Mouse (Mus musculus) liver, postnatal 0 days (tissue): ENCODE measurements around the gene N4bp2. TPM values are rescaled to one million over a fixed set of nuclear protein-coding genes. Genes with fewer than 3 reads are reported as not detected.

Experiments
- ATAC-seq: fragments of 200-750 bp; cut with Nextera tagmentation; 2 replicates; pipeline ENCODE4 v1.8.0; 2017; ENCODE audit warnings: mild to moderate bottlenecking, moderate library complexity
- DNase-seq: peaks from one replicate; pipeline ENCODE4 v3.0.0-alpha.2; 2016
- H3K27ac ChIP-seq: fragments of 300-500 bp; sonication (generic); 2 replicates; pipeline ENCODE4 v1.5.1; 2014; ENCODE audit warnings: antibody characterized with exemption, moderate library complexity, mild to moderate bottlenecking, low read depth
- H3K27me3 ChIP-seq: fragments of 300-500 bp; sonication (generic); 2 replicates; pipeline ENCODE4 v1.6.1; 2014; ENCODE audit warnings: low read length, control low read depth, mixed read lengths; ENCODE audit not compliant: insufficient read depth
- H3K36me3 ChIP-seq: fragments of 300-500 bp; sonication (generic); replicated peaks from 2 replicates; pipeline ENCODE4 v1.6.1; 2014; ENCODE audit warnings: mild to moderate bottlenecking, control low read depth, low read length, moderate library complexity, mixed read lengths; ENCODE audit not compliant: insufficient read depth
- H3K4me1 ChIP-seq: fragments of 300-500 bp; sonication (generic); 2 replicates; pipeline ENCODE4 v1.6.1; 2014; ENCODE audit warnings: antibody characterized with exemption, mild to moderate bottlenecking, control low read depth; ENCODE audit not compliant: insufficient read depth
- H3K4me2 ChIP-seq: fragments of 300-500 bp; sonication (generic); 2 replicates; pipeline ENCODE4 v1.6.1; 2014; ENCODE audit warnings: low read depth, mild to moderate bottlenecking, low read length, moderate library complexity, mixed read lengths
- H3K4me3 ChIP-seq: fragments of 300-500 bp; sonication (generic); 2 replicates; pipeline ENCODE4 v1.5.1; 2014; ENCODE audit warnings: low read depth, low read length
- H3K9ac ChIP-seq: fragments of 300-500 bp; sonication (generic); replicated peaks from 2 replicates; pipeline ENCODE4 v1.6.1; 2014; ENCODE audit warnings: mild to moderate bottlenecking, moderate library complexity
- H3K9me3 ChIP-seq: fragments of 300-500 bp; sonication (generic); 2 replicates; pipeline ENCODE4 v1.6.1; 2016; ENCODE audit warnings: mild to moderate bottlenecking, control low read depth, low read length, mixed read lengths
- CTCF ChIP-seq: sonication (generic); IDR thresholded peaks from 2 replicates; pipeline ENCODE4 v1.5.1; 2016; ENCODE audit warnings: antibody characterized with exemption, low read depth
- EP300 ChIP-seq: IDR thresholded peaks from 2 replicates; pipeline ENCODE4 v1.6.1; 2016; ENCODE audit warnings: antibody characterized with exemption, low read depth, mild to moderate bottlenecking
- WGBS: fragments of 180-500 bp; shearing (Covaris S2); extraction: QIAGEN DNeasy Blood & Tissue Kit; methylation state at CpG from one replicate; pipeline ENCODE4 v1.1.7; 2014; ENCODE audit not compliant: insufficient replicate concordance; 5-methylcytosine and 5-hydroxymethylcytosine counted together
- polyA plus RNA-seq: library from polyadenylated mRNA; unstranded; fragments of >200 nt; fragmentation: Nextera tagmentation; extraction: Ambion mirVana; gene quantifications from 2 replicates; pipeline ENCODE4 v1.2.1, GENCODE M21; 2015

Gene N4bp2
- polyA plus RNA-seq, 1 experiment from 2014 or later: 5.1 TPM

DNA sequence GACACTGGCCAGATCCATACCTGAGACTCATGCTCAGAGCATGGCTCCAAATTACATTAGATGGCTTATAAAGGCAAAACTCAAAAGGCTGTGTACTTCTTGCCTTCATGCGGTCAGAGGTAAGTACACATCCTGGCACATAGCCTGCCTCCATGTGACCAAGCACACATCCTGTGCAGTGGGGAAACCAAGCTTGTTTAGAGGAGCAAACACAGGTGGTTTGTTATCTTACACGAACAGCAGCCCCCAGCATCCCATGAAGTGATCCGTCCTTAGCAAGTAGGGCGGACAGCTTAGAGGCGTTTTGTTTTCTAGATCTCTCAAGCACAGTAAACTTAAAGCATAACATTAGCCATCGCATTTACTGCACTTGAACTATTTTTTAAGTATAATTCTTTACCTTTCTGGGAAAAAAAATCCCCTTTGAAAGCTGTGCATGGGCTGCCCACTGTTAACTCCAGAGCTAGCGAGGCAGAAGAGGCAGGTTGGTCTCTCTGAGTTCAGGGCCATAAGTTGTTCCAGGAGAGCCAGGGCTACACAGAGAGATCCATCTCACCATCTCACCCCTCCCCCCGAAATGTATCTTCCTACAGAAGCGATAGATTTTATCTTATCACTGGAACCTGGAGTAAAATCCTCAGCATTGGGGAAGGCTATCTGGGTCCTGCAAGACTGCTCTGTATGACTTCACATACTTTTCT, 32.1 kb downstream of the N4bp2 start:
- DNase-seq (peak; percentile 56), ATAC-seq (peak; percentile 97)
- Histone ChIP-seq H3K27ac (peak overlapping the region; percentile 79), H3K27me3 (no peaks in the 10 kb centered on the region), H3K4me2 (peak overlapping the region; percentile 43), H3K9me3 (no peaks in the 10 kb centered on the region), H3K4me1 (peaks cover 4% of the 10 kb centered on the region; the same call in 1 of the 2 replicates), H3K4me3 (no peak overlapping the region), H3K9ac (no peak overlapping the region), H3K36me3 (peaks cover 25% of the 10 kb centered on the region)
- TF ChIP-seq EP300 (peak; percentile 73; the same call in 1 of the 2 replicates), CTCF (no peak)
- 60% methylated on average over 9 of the region's 9 CpGs for WGBS

DNA sequence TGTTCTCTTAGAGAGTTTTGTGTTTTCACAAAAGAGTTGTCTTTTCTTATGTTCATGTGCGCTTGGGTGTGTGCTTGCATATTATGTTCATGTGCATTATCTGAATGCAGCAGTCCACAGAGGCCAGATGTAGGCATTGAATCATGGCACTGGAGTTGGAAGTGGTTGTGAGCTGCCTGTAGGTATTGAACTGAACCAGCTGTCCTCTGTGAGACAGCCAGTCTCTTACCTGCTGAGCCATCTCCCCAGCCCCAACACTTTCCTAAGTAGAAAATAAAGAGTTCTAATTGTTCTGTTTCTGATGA, 32.6 kb downstream of the N4bp2 start:
- DNase-seq: no peak
- H3K9me3 ChIP-seq: no peaks in the 10 kb centered on the region
- no peak overlapping the region for H3K9ac ChIP-seq
- H3K4me3 ChIP-seq: no peak overlapping the region
- H3K36me3 ChIP-seq: peaks cover 21% of the 10 kb centered on the region
- peak overlapping the region; percentile 79 for H3K27ac ChIP-seq
- H3K4me1 ChIP-seq: peaks cover 4% of the 10 kb centered on the region; the same call in 1 of the 2 replicates
- no peak for TF ChIP-seq EP300
- TF ChIP-seq CTCF: no peak
- H3K4me2 ChIP-seq: peak overlapping the region; percentile 43; the same call in 1 of the 2 replicates
- peak; percentile 57 for ATAC-seq
- no peaks in the 10 kb centered on the region for H3K27me3 ChIP-seq
- WGBS: 52% methylated on average over 1 of the region's 1 CpGs

DNA sequence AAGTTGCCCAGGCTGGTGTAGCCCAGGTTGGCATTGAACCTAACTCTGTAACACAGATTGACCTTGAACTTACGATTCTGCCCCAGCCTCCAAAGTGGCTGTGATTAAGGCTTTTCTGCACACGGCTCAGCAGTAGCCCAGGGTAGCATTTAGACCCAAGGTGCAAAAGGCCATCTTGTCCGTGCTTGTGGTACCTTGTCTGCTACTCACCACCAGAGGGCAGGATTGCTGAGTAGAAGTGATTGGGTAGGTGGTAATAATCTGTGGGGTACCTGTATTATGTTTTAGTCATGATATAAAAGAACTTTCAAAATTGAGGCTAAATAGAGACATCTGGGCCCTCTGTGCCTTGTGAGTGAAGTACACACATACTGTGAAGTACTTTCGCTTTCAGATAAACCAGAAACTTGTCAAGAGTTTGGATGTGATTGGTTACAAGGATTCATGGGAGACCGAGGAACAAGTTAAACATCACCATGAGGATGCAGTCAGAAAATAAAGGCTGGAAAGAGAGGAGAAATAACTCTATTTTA, 60.3 kb downstream of the N4bp2 start:
- Histone ChIP-seq H3K27me3 (no peaks in the 10 kb centered on the region), H3K36me3 (peaks cover 50% of the 10 kb centered on the region), H3K27ac (no peak overlapping the region), H3K9me3 (no peaks in the 10 kb centered on the region), H3K4me2 (no peak overlapping the region), H3K4me1 (no peaks in the 10 kb centered on the region), H3K9ac (no peak overlapping the region), H3K4me3 (no peak overlapping the region)
- DNase-seq (peak; percentile 30), ATAC-seq (no peak)
- TF ChIP-seq EP300: no peak
- peak; percentile 79 for TF ChIP-seq CTCF
- 69% methylated on average over 5 of the region's 5 CpGs for WGBS

DNA sequence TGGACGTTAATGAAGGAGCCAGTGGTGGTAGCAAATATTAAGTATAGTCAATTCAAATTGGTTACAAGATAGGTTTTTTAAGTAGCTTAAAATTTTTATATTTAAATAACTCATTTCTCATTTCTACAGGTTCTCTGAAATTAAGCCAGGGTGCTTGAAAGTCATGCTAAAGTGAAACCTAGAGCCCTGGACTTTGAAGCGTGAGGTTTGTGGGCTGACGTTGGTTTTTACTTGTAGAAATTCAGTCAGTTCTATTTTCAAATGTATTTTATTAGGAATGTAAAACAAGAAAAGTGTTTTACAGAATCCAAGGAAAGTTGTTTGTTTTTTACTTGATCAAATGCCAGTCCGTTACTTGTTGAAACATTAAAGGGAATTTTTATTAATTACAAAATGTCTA, 63.2 kb downstream of the N4bp2 start:
- H3K4me1 ChIP-seq: no peaks in the 10 kb centered on the region
- no peak overlapping the region for H3K27ac ChIP-seq
- H3K27me3 ChIP-seq: no peaks in the 10 kb centered on the region
- ATAC-seq (no peak), DNase-seq (no peak)
- no peak overlapping the region for H3K4me3 ChIP-seq
- peaks cover 32% of the 10 kb centered on the region for H3K36me3 ChIP-seq
- 88% methylated on average over 4 of the region's 4 CpGs for WGBS
- H3K4me2 ChIP-seq: no peak overlapping the region
- TF ChIP-seq CTCF: no peak
- TF ChIP-seq EP300: no peak
- H3K9ac ChIP-seq: no peak overlapping the region
- H3K9me3 ChIP-seq: no peaks in the 10 kb centered on the region

DNA sequence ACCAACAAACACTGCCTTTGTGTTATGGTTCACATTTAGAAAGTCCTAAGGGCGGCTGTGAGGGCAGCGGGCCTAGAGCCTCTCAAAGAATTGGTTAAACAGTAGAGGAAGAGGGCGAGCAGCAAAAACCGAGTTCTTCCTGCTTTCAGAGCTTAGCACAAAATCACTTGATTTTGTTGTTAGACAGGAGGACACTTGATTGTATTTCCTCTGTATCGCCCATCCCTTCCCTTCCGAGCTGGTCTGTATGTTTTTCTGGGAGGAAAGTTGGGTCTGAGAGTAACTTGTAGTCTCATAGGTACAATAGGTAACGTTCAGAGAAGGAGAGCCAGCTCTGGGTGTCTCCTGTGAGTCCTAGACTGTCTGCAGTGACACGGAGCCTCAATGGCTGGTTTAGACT, 63.8 kb downstream of the N4bp2 start:
- Histone ChIP-seq H3K27me3 (no peaks in the 10 kb centered on the region), H3K36me3 (peaks cover 27% of the 10 kb centered on the region), H3K27ac (no peak overlapping the region), H3K4me1 (no peaks in the 10 kb centered on the region), H3K4me2 (no peak overlapping the region), H3K9ac (no peak overlapping the region), H3K4me3 (no peak overlapping the region), H3K9me3 (no peaks in the 10 kb centered on the region)
- WGBS: 87% methylated on average over 8 of the region's 8 CpGs
- DNase-seq: no peak
- no peak for TF ChIP-seq CTCF
- TF ChIP-seq EP300: no peak
- ATAC-seq: no peak

DNA sequence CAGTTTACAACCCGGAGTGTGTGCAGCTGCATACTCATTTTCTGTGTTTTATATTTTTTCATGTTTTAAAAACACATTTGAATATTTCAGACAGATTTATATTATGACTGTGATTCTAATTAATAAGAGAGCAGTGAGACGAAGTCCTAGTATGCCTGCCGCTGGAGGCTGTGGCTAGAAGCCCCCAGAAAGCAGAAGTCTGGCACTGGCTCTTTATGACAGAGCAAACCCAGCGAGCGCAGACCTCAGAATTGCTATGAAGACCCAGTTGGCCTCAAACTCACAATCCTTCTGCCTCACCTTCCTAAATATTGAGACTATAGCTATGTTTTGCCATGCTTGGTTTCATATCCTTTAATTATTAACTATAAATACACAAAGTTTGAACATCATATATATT, 64.9 kb downstream of the N4bp2 start:
- DNase-seq (no peak), ATAC-seq (no peak)
- no peak overlapping the region for H3K4me3 ChIP-seq
- peaks cover 22% of the 10 kb centered on the region for H3K36me3 ChIP-seq
- H3K4me2 ChIP-seq: no peak overlapping the region
- 72% methylated on average over 5 of the region's 5 CpGs for WGBS
- TF ChIP-seq CTCF: no peak
- TF ChIP-seq EP300: no peak
- no peaks in the 10 kb centered on the region for H3K9me3 ChIP-seq
- H3K9ac ChIP-seq: no peak overlapping the region
- H3K4me1 ChIP-seq: no peaks in the 10 kb centered on the region
- no peak overlapping the region for H3K27ac ChIP-seq
- H3K27me3 ChIP-seq: no peaks in the 10 kb centered on the region
